Mouse (Mus musculus) layer of hippocampus, adult 18-20 months (tissue): ENCODE measurements around the gene Ephb1. TPM values are rescaled to one million over a fixed set of nuclear protein-coding genes. Genes with fewer than 3 reads are reported as not detected.
A peak's percentile ranks its signal among the peaks of the same experiment; 100 is the strongest.

Source experiments
- DNase-seq, 2 experiments: peaks; one replicate each; pipeline ENCODE4 v3.0.0; 2022; ENCODE audit warnings: low spot score in 2 of 2
- total RNA-seq, 2 experiments: library from RNA; stranded (reverse); gene quantifications; 2 replicates each; pipeline ENCODE4 v1.2.3; 2021

Ephb1 gene
- total RNA-seq, 2 experiments from 2014 or later = 22.9 to 23.8 TPM

DNA sequence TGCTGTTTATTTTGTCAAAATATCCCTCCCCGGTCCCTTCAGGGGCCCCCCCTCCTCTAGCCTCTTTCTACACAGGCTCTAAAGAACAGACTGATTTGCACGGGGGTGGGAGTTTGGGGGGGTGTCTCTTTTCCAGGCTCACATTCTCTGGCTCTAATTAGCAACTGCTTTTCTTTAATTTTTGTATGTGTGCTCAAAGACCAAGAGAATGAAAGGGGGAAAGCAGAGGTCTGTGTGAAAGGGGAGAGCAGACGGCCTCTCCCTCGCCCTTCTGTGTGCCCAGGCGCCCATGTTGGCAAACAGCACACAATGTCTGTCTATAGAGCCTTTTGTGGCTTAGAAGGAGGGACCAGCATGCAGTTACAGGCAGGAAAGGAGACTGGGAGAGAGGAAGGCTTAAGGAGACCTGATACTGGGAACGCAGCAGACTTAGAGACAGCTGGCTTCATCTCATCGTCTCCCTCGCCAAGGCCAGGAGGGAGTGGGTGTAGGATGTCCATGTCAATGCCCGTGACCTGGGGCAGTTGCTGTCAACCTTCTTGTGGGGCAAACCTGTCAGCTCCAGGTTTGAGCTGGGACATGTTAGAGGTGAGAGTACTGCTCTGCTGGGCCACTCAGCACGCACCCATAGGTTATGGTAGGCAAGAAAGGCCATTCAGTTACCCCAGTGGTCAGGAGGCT lies 172.5 kb downstream of the Ephb1 start:
- DNase-seq = peak in 1 of 2 experiments; percentile 38

DNA sequence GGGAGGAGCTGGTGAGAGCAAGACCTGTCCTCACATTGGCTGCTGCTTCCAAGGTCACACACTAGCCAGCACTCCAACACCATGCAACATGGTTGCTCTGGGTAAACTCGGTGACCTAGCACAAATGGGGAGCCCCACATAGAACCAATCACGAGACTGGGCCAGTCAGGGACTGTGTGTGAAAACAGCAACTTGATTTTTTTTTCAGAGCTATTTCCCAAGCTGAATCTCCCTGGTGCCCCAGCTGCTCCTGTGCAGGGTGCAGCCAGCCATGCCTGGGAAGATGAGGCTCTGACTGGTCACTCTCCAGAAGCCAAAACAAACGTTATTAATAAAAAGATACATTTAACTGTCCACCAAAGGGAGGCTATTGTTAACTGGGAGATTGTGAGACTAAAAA lies 173.2 kb downstream of the Ephb1 start:
- DNase-seq = no peak

DNA sequence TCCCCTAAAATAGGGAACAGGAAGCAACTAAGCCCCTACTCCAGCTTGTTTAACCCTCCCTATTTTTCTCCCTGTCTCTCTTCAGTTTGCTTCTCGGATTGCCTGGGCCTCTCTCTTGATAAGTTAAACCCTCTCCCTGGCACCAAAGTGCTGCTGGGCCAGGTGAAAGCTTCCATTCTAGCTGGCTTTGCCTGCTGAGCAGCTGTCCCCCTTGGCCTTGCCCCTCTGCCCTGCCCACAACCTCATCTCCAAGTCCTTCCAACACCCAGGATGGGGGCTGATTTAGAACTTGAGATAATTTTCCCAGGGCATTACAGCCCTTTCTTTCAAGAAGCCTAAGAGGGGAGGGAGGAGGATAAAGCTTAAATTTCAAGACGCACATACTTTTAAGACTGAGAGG lies 174.0 kb downstream of the Ephb1 start:
- no peak for DNase-seq

- DNase-seq = no peak
Observed at GRCm38 (mm10) chr9:102180070-102180469, 174.4 kb downstream of the Ephb1 start.

GRCm38 (mm10) chr9:102169706-102170105 lies 184.8 kb downstream of the Ephb1 start:
- DNase-seq = no peak

DNA sequence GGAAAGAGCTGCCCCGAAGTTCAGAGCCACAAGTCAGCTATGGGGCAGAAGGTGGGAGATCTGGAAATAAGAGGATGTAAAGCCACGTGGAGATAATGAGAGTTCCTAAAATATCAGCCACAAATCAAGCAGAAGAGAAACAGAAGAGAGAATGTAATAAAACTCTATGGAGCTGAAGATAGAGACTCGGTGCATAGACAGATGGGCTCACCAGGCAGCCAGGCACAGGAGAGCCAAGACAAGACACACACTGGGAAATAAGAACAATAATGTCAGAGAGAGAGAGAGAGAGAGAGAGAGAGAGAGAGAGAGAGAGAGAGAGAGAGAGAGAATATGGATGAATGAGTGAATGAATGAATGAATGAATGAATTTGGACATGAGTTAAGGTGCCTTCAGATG lies 198.6 kb downstream of the Ephb1 start:
- DNase-seq = no peak

- no peak for DNase-seq
Observed at GRCm38 (mm10) chr9:102139181-102139580, 215.3 kb downstream of the Ephb1 start.

DNA sequence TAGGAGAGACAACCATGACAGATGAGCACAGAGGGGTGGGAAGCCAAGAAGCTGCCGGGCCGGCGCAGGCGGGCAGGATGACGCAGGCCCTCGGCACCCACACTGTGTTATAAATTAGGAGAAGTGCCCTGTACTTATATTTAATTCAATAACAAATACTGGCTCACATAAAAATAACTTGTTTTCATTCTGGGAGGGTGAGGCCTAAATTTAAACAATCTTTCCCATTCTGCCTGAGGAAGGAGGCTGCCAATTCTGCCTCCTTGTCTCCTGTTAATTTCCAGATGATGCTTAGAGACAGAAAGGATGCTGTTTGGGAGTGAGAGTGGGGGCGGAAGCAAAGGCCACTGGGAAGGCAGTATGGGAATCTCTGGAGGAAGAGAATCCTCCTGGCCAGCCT lies 215.8 kb downstream of the Ephb1 start:
- DNase-seq = peak; percentile 56 to 74

GRCm38 (mm10) chr9:102138187-102138586 lies 216.3 kb downstream of the Ephb1 start:
- no peak for DNase-seq

DNA sequence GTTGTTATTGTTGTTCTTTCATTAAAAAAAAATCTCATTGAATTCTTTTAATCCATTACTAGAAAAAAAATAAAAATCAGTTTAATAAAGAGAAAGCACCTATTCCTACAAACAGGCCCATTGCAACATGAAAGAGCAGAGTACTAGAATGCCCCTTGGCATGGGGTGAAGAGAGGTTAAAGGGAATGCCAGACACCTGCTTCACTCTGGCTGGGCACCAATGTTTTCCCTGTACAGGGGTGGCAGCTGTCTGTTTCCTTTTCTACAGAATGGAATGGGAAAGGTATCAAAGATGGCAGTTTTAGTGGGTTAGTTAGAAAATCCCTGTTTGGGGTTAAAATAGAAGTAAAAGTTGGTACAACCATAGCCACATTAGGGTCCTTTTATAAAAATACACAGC lies 224.0 kb downstream of the Ephb1 start:
- DNase-seq = no peak

- DNase-seq = no peak
Observed at GRCm38 (mm10) chr9:102126510-102126909, 228.0 kb downstream of the Ephb1 start.

- no peak for DNase-seq
Observed at GRCm38 (mm10) chr9:102122880-102123453, 231.5 kb downstream of the Ephb1 start.

- DNase-seq = no peak
Observed at GRCm38 (mm10) chr9:102119422-102119821, 235.1 kb downstream of the Ephb1 start.

GRCm38 (mm10) chr9:102115326-102115725 lies 239.2 kb downstream of the Ephb1 start:
- DNase-seq = no peak

- no peak for DNase-seq
Observed at GRCm38 (mm10) chr9:102111471-102111870, 243.0 kb downstream of the Ephb1 start.

- DNase-seq = peak; percentile 13 to 67
Observed at GRCm38 (mm10) chr9:102107978-102108377, 246.5 kb downstream of the Ephb1 start.

DNA sequence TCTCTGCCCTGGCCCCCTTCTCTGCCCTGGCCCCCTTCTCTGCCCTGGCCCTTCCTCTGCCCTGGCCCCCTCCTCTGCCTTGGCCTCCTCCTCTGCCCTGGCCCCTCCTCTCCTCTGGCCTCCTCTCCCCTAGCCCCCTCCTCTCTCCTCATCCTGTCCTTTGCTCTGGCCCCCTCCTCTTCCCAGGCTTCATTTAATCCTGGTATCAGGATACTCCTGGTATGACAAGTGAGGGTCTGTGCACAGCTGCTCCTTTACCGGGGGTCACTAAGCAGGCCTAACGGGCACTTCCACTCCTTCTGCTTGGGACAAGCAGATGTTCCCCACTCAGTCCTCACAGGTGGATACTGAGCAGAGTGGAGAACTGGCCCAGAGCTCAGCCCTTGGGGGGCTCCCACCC lies 247.3 kb downstream of the Ephb1 start:
- DNase-seq = no peak

DNA sequence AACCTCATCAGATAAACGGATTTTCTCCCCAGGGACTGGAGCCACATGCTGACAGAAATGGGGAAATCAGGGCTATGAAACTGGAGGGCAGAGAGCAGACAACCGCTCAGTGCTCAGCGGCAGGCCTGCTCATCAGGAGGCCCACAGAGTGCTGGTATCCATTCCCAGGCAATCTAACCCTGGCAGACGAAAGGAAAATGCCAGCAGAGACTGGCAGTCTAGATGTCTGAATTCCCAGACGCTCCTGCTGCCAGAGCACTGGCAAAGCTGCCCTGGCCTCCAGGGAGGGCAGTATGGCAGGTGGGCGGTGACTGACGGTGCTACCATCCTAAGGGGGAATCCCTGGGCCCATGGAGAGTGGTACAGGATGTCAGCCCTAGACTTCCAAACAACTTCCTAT lies 257.7 kb downstream of the Ephb1 start:
- DNase-seq = no peak

DNA sequence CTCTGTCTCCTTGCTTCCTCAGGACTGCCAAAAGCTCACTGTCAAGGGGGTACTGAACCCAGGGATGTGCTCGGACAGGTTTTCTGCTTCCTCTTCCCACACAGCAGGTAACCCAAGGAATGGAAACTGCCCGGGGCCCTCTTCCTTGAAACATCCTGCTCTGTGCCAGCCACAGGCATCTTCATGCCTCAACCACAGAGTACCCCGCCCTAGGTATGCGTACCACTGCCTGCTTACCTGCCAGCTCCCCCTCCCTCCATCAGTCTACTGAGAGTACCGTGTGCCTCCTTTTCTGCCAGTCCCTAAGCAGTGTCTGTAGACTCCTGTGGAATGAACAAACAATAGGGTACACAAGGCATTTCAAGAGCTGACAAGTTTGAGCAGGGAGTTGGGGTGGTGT lies 265.9 kb downstream of the Ephb1 start:
- DNase-seq = no peak

- DNase-seq = no peak
Observed at GRCm38 (mm10) chr9:102086053-102086706, 268.3 kb downstream of the Ephb1 start.

- no peak for DNase-seq
Observed at GRCm38 (mm10) chr9:102085477-102085876, 269.0 kb downstream of the Ephb1 start.

DNA sequence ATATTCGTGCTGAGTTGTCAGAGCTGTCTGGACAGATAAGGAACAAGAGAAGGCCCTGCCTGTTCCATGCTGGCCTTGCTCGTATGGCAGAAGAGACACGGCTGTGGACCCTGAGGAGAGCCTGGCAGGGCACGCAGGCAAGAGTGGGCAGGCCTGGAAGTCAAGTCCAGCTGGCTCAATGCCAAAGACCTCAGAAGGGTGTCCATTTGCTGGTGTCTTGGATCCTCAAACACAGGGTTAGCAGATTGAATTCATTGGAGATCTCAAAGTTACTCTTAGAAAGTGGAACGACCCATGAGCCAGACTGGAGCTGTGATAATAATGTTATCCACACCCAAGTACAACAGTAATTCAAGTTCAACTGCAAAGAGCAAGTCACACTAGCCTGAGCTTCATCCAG lies 273.6 kb downstream of the Ephb1 start:
- no peak for DNase-seq

GRCm38 (mm10) chr9:102079151-102079550 lies 275.3 kb downstream of the Ephb1 start:
- DNase-seq = no peak
